Mouse (Mus musculus) limb, embryonic 12.5 days (tissue): ENCODE results near the gene Tm9sf4. TPM values are rescaled to one million over a fixed set of nuclear protein-coding genes. Genes with fewer than 3 reads are reported as not detected.

Experiments
- ATAC-seq: fragments of 200-750 bp; cut with Nextera tagmentation; 2 replicates; pipeline ENCODE4 v1.8.0; 2017; ENCODE audit warnings: low read depth, moderate TSS enrichment; ENCODE audit not compliant: insufficient number of reproducible peaks, insufficient read depth, low FRiP score, low TSS enrichment
- H3K27ac ChIP-seq: fragments of 300-500 bp; sonication (generic); 2 replicates; pipeline ENCODE4 v1.5.1; 2016; ENCODE audit warnings: mild to moderate bottlenecking, moderate library complexity
- H3K27me3 ChIP-seq: fragments of 300-500 bp; sonication (generic); 2 replicates; pipeline ENCODE4 v1.6.1; 2016; ENCODE audit warnings: mild to moderate bottlenecking, moderate library complexity
- H3K36me3 ChIP-seq: fragments of 300-500 bp; sonication (generic); 2 replicates; pipeline ENCODE4 v1.6.1; 2016; ENCODE audit warnings: mild to moderate bottlenecking, moderate library complexity
- H3K4me1 ChIP-seq: fragments of 300-500 bp; sonication (generic); replicated peaks from 2 replicates; pipeline ENCODE4 v1.6.1; 2016
- H3K4me2 ChIP-seq: fragments of 300-500 bp; sonication (generic); 2 replicates; pipeline ENCODE4 v1.6.1; 2016; ENCODE audit warnings: mild to moderate bottlenecking, moderate library complexity
- H3K4me3 ChIP-seq: fragments of 300-500 bp; sonication (generic); replicated peaks from 2 replicates; pipeline ENCODE4 v1.5.1; 2016; ENCODE audit warnings: mild to moderate bottlenecking
- H3K9ac ChIP-seq: fragments of 300-500 bp; sonication (generic); replicated peaks from 2 replicates; pipeline ENCODE4 v1.6.1; 2016; ENCODE audit warnings: mild to moderate bottlenecking, moderate library complexity
- H3K9me3 ChIP-seq: fragments of 300-500 bp; sonication (generic); 2 replicates; pipeline ENCODE4 v1.6.1; 2016; ENCODE audit warnings: mild to moderate bottlenecking, moderate library complexity
- WGBS: fragments of 180-500 bp; shearing (Covaris S2); methylation state at CpG from one replicate; pipeline ENCODE4 v1.1.7; 2016; 5-methylcytosine and 5-hydroxymethylcytosine counted together
- polyA plus RNA-seq: library from polyadenylated mRNA; unstranded; fragments of >200 nt; fragmentation: Nextera tagmentation; extraction: Ambion mirVana; gene quantifications from 2 replicates; pipeline ENCODE4 v1.2.1, GENCODE M21; 2016

Tm9sf4 gene
- polyA plus RNA-seq, 1 experiment from 2014 or later: 89.5 TPM

DNA sequence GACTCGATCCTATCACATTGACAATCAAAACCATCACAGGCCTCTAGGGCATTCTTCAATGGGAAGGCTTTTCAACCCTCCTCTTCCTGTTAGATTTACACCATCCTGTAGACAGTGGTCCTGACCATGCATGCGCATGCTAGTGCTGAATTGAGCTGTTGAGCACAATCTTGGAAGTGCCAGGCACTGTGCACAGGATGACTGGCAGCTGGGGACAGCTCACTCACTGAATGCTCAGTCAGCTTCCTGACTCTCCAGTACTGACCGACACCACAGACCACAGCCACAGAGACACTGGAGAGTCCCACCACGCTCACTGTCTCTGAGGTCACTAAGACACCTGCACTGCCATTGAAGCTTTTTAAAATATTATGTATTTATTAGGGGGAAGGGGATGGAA lies 54.3 kb downstream of the Tm9sf4 start:
- no peak for ATAC-seq

DNA sequence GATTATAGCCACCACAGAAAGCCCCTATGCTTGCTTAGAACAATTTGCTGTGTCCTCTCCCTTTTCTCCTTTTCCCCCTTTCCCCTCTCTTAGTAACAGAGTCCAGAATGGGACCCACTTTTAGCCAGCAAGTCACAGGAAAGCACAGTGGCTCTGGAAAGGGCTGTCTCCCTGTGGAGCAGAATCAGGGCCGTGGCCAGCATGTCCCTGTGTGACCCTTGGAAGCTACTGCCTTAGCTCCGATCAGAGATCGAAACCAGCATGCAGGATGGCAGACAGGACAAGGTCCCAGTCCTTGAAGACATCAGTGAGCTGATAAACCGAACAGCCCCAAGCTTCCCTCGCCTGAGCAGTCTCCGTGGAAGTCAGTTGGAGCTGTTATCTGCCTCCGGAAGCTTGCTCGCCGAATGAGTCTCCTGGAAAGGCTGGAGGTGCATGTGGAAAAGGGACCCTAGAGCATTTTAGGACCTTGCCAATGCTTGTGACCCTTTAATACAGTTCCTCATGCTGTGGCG lies 56.8 kb downstream of the Tm9sf4 start:
- Histone ChIP-seq H3K4me3 (no peak overlapping the region), H3K27ac (no peak overlapping the region), H3K4me2 (no peak overlapping the region), H3K27me3 (no peaks in the 10 kb centered on the region), H3K4me1 (no peaks in the 10 kb centered on the region), H3K9ac (no peak overlapping the region), H3K36me3 (0 out of 2 replicates have a peak, but pooled peaks cover 3% of the 10 kb centered on the region), H3K9me3 (no peaks in the 10 kb centered on the region)
- no peak for ATAC-seq
- WGBS: 88% methylated on average over 10 of the region's 10 CpGs

More for the DNA sequence above, 54.3 kb downstream of the Tm9sf4 start:
- Histone ChIP-seq H3K4me3 (no peak overlapping the region), H3K27ac (no peak overlapping the region), H3K36me3 (peaks cover 3% of the 10 kb centered on the region), H3K4me1 (no peaks in the 10 kb centered on the region), H3K27me3 (no peaks in the 10 kb centered on the region), H3K9me3 (no peaks in the 10 kb centered on the region), H3K4me2 (no peak overlapping the region), H3K9ac (no peak overlapping the region)
- WGBS: 77% methylated on average over 4 of the region's 4 CpGs

DNA sequence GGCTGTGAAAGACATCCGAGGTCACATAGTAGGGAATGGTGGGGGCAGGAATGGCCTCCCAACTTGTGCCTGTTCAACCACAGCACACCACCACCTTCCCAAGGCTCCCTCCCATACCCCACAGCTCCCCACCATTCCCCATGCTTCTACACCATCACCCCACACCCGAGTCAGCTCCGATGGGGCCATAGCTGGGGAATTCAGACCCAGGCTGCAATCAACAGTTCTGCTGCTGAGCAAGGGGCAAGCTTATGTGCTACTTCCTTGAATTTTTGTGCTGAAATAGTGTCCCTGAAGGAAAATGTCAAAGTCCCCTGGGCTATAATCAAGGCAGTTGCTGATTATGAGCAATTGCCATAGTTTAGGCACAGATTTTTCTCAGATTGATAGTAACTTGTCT lies 57.4 kb downstream of the Tm9sf4 start:
- 81% methylated on average over 3 of the region's 3 CpGs for WGBS
- Histone ChIP-seq H3K9me3 (no peaks in the 10 kb centered on the region), H3K4me1 (no peaks in the 10 kb centered on the region), H3K36me3 (0 out of 2 replicates have a peak, but pooled peaks cover 3% of the 10 kb centered on the region), H3K27me3 (no peaks in the 10 kb centered on the region), H3K4me3 (no peak overlapping the region), H3K27ac (no peak overlapping the region), H3K4me2 (no peak overlapping the region), H3K9ac (no peak overlapping the region)
- ATAC-seq: no peak

DNA sequence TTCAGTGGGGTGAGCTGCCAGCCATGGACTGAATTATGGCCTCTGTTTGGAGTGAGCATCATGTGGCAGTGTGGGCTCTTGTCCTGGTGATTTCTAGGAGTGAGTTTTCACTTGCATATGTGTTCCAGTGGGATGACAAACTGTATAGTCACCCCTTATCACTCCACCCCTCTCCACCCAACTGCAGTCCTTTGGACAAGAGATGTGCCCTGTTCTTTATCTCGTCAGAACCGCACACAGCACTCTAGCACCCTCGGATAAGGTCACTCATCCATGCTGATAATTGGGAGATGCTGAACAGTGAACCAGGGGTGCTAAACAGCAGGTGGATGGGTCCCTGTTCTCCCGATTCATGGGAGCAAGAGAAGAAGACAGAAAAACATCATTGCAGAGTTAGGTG lies 60.5 kb downstream of the Tm9sf4 start:
- H3K9me3 ChIP-seq: no peaks in the 10 kb centered on the region
- no peaks in the 10 kb centered on the region for H3K27me3 ChIP-seq
- 0 out of 2 replicates have a peak, but pooled peaks cover 3% of the 10 kb centered on the region for H3K36me3 ChIP-seq
- 85% methylated on average over 4 of the region's 4 CpGs for WGBS
- no peak overlapping the region for H3K27ac ChIP-seq
- no peak for ATAC-seq
- H3K4me3 ChIP-seq: no peak overlapping the region
- H3K4me1 ChIP-seq: peaks cover 18% of the 10 kb centered on the region
- H3K9ac ChIP-seq: no peak overlapping the region
- H3K4me2 ChIP-seq: no peak overlapping the region

DNA sequence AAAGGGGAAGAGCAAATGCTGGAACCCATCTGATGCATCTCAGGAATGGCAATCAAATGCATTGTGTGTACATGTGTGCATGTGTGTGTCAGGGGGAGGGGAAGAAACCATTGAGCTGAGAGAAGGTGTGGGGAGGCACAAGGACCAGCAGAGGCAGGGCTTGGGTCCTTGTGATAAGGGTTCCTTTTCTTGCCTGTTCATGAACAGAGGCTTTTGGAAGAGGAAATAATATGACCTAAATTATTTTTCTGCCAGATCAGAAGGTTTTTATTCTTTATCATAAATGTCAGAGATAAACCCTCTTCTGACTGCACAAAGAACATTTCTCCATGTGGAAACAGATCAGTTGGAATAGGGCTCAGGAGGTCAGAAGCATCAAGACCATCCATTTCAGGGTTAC lies 61.0 kb downstream of the Tm9sf4 start:
- no peaks in the 10 kb centered on the region for H3K9me3 ChIP-seq
- ATAC-seq: no peak
- no peak overlapping the region for H3K4me2 ChIP-seq
- no peak overlapping the region for H3K9ac ChIP-seq
- no peak overlapping the region for H3K4me3 ChIP-seq
- H3K4me1 ChIP-seq: peaks cover 22% of the 10 kb centered on the region
- no peak overlapping the region for H3K27ac ChIP-seq
- H3K36me3 ChIP-seq: 0 out of 2 replicates have a peak, but pooled peaks cover 3% of the 10 kb centered on the region
- H3K27me3 ChIP-seq: no peaks in the 10 kb centered on the region

DNA sequence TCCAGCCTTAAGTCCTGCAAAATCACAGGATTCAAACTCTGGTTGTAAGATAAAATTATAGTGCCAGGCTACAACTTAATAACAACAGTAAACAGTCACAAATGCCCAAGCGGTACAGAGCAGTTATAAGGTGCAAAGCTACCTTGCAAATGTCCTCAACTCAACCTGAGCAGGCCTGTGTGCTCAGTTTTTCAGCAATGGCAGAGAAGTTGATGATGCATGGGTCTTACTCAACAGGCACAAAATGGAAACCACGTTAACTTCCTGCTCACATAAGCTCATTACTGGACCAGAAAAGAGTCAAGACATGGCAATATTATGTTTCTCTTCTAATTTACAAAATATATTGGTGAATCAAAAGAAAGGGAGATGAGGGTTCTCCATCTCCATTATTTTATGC lies 61.5 kb downstream of the Tm9sf4 start:
- WGBS: 89% methylated on average over 2 of the region's 2 CpGs
- ATAC-seq: no peak
- Histone ChIP-seq H3K27me3 (no peaks in the 10 kb centered on the region), H3K4me1 (peaks cover 22% of the 10 kb centered on the region), H3K4me2 (no peak overlapping the region), H3K36me3 (0 out of 2 replicates have a peak, but pooled peaks cover 3% of the 10 kb centered on the region), H3K27ac (no peak overlapping the region), H3K4me3 (no peak overlapping the region), H3K9me3 (no peaks in the 10 kb centered on the region), H3K9ac (no peak overlapping the region)

DNA sequence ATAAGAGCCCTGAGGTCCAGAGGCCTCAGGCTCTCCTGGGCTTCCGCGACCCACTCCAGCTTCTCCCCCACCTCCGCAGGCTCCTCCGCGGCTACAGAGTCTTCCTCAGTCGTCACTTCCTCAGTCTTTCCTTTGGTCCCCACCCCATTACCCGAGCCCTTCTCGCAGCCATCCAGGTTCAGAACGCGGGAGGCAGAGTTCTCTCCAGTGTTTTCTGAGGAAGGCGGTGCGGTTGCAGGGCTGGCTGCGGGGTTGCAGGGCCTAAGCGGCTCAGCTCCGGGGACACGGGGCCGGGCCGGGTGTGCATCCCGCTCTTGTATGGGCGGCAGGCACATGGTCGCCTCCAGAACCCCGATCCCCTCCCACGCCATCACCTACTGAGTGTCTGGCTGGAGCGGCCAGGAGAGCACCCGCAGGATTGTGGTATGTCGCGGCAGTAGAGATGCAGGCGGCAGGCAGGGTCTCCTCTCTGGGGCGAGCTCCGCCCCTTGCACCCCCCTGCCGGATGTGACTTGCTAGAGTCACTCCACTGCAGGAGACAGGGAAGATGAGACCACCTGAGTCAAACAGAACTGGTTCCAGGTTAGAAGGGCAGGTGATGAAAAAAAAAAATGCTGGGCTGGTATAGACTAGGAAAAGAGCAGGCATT lies 64.0 kb downstream of the Tm9sf4 start, which contains the start of gene Tspyl3:
Tspyl3 (minus strand) TSS at position 496 of the 649 bp plus-strand sequence.
- ATAC-seq: peak; percentile 56
- Histone ChIP-seq H3K4me2 (peak within 1 kb of the TSS; percentile 77), H3K36me3 (peaks cover 25% of the 10 kb centered on the region), H3K9ac (peak within 1 kb of the TSS; percentile 75), H3K9me3 (no peaks in the 10 kb centered on the region), H3K4me1 (peaks cover 28% of the 10 kb centered on the region), H3K27ac (peak within 1 kb of the TSS; percentile 73), H3K27me3 (no peaks in the 10 kb centered on the region), H3K4me3 (peak within 1 kb of the TSS; percentile 59)
- 2% methylated on average over 31 of the region's 31 CpGs for WGBS

DNA sequence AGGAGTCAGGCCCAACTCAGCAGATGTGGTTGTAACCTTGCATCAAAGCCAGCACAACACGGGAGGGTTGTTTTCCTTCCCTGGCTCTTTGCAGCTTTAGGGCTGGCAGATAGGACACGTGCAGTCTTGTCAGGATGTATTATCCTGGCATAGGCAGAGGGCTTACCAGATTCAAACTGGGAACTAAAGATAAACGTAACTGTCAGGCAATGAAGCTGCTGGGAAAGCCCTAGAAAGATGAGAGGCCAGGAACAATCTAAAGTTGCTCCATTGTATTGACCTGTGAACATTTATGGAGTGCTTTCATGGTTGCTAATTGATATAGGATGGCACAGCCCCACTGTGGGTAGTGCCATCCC lies 64.5 kb downstream of the Tm9sf4 start:
- no peaks in the 10 kb centered on the region for H3K27me3 ChIP-seq
- 7% methylated on average over 3 of the region's 3 CpGs for WGBS
- H3K9ac ChIP-seq: no peak overlapping the region; the same call in 1 of the 2 replicates
- no peaks in the 10 kb centered on the region for H3K9me3 ChIP-seq
- peak overlapping the region; percentile 73 for H3K27ac ChIP-seq
- H3K4me3 ChIP-seq: peak overlapping the region; percentile 59
- H3K4me1 ChIP-seq: peaks cover 28% of the 10 kb centered on the region
- ATAC-seq: no peak
- H3K36me3 ChIP-seq: peaks cover 30% of the 10 kb centered on the region
- H3K4me2 ChIP-seq: peak overlapping the region; percentile 77

DNA sequence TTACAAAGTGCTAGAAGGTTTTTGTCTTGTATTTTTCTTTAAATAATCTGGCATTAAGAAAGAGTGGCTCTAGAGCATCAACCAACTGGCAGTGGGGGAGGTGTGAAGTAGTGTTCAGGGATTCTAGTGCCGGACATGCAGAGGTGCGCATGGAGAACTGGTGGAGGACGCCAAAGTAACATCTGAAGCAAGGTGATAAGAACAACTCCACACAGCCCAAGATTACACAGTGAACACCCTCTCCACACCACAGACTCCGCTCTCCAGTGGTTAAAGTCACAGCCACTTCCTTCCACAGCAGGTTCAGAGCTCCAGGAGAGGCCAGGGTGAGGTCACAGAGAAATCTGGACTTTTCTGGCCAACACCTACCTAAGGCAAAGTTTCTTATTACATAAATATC lies 66.9 kb downstream of the Tm9sf4 start:
- Histone ChIP-seq H3K4me1 (peaks cover 28% of the 10 kb centered on the region), H3K27ac (no peak overlapping the region), H3K9me3 (no peaks in the 10 kb centered on the region), H3K36me3 (peaks cover 49% of the 10 kb centered on the region), H3K4me2 (no peak overlapping the region), H3K9ac (no peak overlapping the region), H3K4me3 (no peak overlapping the region), H3K27me3 (no peaks in the 10 kb centered on the region)
- no peak for ATAC-seq
- 89% methylated on average over 4 of the region's 4 CpGs for WGBS

DNA sequence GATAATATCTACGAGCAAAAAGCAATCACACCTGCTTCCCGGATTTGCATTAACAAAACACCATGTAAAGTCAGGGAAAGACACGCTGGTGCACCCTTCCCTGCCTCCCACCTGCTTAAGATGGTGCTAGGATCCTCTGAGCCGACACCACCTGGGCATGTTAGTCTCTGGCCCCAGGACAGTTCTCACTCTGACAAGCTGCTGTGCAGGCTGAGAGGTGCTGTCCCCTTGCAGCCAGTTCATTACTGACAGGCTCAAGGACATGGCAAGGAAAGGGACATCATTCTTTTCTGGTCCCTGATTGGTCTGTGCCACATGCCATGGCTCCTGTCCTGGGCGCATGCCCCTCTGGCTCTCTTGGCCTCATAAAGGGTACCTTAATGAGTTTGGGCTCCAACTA lies 67.4 kb downstream of the Tm9sf4 start:
- Histone ChIP-seq H3K4me3 (no peak overlapping the region), H3K9me3 (no peaks in the 10 kb centered on the region), H3K9ac (no peak overlapping the region), H3K36me3 (peaks cover 55% of the 10 kb centered on the region), H3K27me3 (no peaks in the 10 kb centered on the region), H3K4me1 (peaks cover 28% of the 10 kb centered on the region), H3K27ac (no peak overlapping the region), H3K4me2 (no peak overlapping the region)
- 83% methylated on average over 5 of the region's 5 CpGs for WGBS
- no peak for ATAC-seq

DNA sequence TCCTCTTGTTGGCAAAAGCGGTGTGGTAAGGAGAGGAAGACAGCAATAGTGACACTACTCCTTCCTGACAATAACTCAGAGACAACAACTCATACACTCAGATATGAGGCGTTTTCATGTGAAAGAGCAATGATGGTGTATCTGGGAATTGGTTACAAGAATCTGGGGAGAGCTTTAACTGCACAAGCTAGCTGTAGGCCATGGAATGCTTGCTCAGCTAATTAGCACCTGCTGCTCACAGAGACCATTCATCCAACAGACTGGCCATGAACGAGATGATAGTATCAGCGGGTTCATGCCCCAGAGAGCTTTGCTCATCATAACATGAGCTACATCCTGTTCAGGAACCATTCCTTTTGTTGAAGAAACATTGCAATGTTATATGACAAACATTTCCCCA lies 76.1 kb downstream of the Tm9sf4 start:
- Histone ChIP-seq H3K27me3 (no peaks in the 10 kb centered on the region), H3K4me3 (no peak overlapping the region), H3K9ac (no peak overlapping the region), H3K27ac (no peak overlapping the region), H3K4me2 (no peak overlapping the region), H3K9me3 (no peaks in the 10 kb centered on the region), H3K36me3 (peaks cover 59% of the 10 kb centered on the region), H3K4me1 (peaks cover 26% of the 10 kb centered on the region)
- WGBS: 76% methylated on average over 4 of the region's 4 CpGs
- no peak for ATAC-seq

DNA sequence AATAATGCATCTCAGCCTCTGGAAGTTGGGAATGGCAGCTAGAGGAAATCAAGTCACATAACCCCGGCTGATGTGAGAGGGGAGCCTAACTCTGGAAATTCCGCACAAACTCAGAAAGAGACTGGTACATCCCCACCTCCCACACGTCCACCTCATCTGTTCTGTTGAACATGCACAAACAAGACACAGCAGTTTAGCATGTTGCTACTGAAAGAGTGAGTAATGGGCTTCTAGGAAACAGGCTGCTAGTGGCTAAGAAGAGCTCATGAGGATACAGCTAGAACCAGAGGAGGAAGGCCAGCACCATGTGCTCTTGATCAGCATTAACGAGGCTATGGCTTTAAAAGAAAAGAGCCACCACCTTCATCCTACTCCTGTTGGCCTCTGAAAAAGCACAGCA lies 76.8 kb downstream of the Tm9sf4 start:
- ATAC-seq: no peak
- 65% methylated on average over 4 of the region's 4 CpGs for WGBS
- Histone ChIP-seq H3K36me3 (peaks cover 53% of the 10 kb centered on the region), H3K4me2 (no peak overlapping the region), H3K9me3 (no peaks in the 10 kb centered on the region), H3K4me3 (no peak overlapping the region), H3K9ac (no peak overlapping the region), H3K27me3 (no peaks in the 10 kb centered on the region), H3K4me1 (peaks cover 31% of the 10 kb centered on the region), H3K27ac (no peak overlapping the region)
